Mouse (Mus musculus) limb, embryonic 14.5 days (tissue): ENCODE measurements around the gene Fto. TPM values are rescaled to one million over a fixed set of nuclear protein-coding genes. Genes with fewer than 3 reads are reported as not detected.

Experiments used
- ATAC-seq: fragments of 200-750 bp; cut with Nextera tagmentation; 2 replicates; pipeline ENCODE4 v1.8.0; 2017; ENCODE audit warnings: low read depth, moderate number of reproducible peaks, moderate TSS enrichment; ENCODE audit not compliant: low FRiP score
- DNase-seq: peaks from one replicate; pipeline ENCODE4 v3.0.0-alpha.2; 2015; ENCODE audit warnings: low spot score
- H3K27ac ChIP-seq: fragments of 300-500 bp; sonication (generic); replicated peaks from 2 replicates; pipeline ENCODE4 v1.5.1; 2014; ENCODE audit warnings: low read depth, mild to moderate bottlenecking, low read length, moderate library complexity, mixed read lengths
- H3K27me3 ChIP-seq: fragments of 300-500 bp; sonication (generic); 2 replicates; pipeline ENCODE4 v1.6.1; 2014; ENCODE audit warnings: low read length, mixed read lengths; ENCODE audit not compliant: control insufficient read depth, insufficient read depth
- H3K36me3 ChIP-seq: fragments of 300-500 bp; sonication (generic); 2 replicates; pipeline ENCODE4 v1.6.1; 2014; ENCODE audit warnings: mild to moderate bottlenecking, low read length, moderate library complexity, mixed read lengths; ENCODE audit not compliant: control insufficient read depth, insufficient read depth
- H3K4me1 ChIP-seq: fragments of 300-500 bp; sonication (generic); 2 replicates; pipeline ENCODE4 v1.6.1; 2014; ENCODE audit warnings: antibody characterized with exemption, low read length, mixed read lengths; ENCODE audit not compliant: control insufficient read depth, insufficient read depth
- H3K4me2 ChIP-seq: fragments of 300-500 bp; sonication (generic); replicated peaks from 2 replicates; pipeline ENCODE4 v1.6.1; 2014; ENCODE audit warnings: low read depth, mild to moderate bottlenecking, low read length, moderate library complexity; ENCODE audit not compliant: severe bottlenecking
- H3K4me3 ChIP-seq: fragments of 300-500 bp; sonication (generic); replicated peaks from 2 replicates; pipeline ENCODE4 v1.5.1; 2014; ENCODE audit warnings: low read length
- H3K9ac ChIP-seq: fragments of 300-500 bp; sonication (generic); 2 replicates; pipeline ENCODE4 v1.6.1; 2014; ENCODE audit warnings: mild to moderate bottlenecking, low read depth, low read length, moderate library complexity; ENCODE audit not compliant: severe bottlenecking
- H3K9me3 ChIP-seq: fragments of 300-500 bp; sonication (generic); 2 replicates; pipeline ENCODE4 v1.6.1; 2016; ENCODE audit warnings: low read length; ENCODE audit not compliant: control insufficient read depth
- POLR2A ChIP-seq: fragments of 200-500 bp; IDR thresholded peaks from 2 replicates; pipeline ENCODE4 v1.8.0; 2012; ENCODE audit warnings: inconsistent platforms, mild to moderate bottlenecking, moderate library complexity, borderline replicate concordance; ENCODE audit not compliant: insufficient read depth, insufficient read length; ENCODE audit errors: extremely low read depth
- WGBS: fragments of 180-500 bp; shearing (Covaris S2); extraction: QIAGEN DNeasy Blood & Tissue Kit; methylation state at CpG from one replicate; pipeline ENCODE4 v1.1.7; 2014; 5-methylcytosine and 5-hydroxymethylcytosine counted together
- polyA plus RNA-seq, 2 experiments: library from polyadenylated mRNA; depleted of rRNA in 1 of 2; stranded (reverse) in 1 of 2; unstranded in 1 of 2; fragments of >200 nt; fragmentation: Nextera tagmentation in 1 of 2; extraction: Ambion mirVana in 1 of 2; gene quantifications; 2 replicates each; pipeline versions ENCODE4 v1.2.1 to v1.2.3; 2012 to 2014

Fto gene
- polyA plus RNA-seq, 2 experiments, result 80.0 to 107 TPM

DNA sequence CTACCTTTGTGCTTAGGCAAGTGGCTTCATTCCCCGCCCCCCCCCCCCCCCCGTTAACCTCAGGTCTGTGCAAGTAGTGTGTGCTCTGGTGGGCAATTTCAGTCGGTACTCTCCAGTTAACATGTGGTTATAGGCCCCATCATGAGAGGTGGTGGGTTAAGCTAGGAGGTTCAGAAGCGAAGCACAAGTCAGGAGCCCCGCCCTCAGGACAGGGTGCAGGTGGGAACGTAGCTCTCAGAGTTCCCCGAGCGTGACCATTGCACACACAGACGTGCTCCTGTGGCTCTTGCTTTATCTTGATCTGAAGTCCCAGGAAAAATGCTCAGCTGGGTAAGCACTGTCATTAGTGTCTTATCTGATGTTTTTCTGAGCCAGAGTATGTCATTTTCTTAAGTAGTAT is 224.8 kb downstream of the Fto start:
- DNase-seq (no peak), ATAC-seq (no peak)
- peaks cover 15% of the 10 kb centered on the region for H3K27me3 ChIP-seq
- whole genome bisulfite sequencing, result 72% methylated on average over 9 of the region's 9 CpGs
- no peaks in the 10 kb centered on the region; the same call in 1 of the 2 replicates for H3K36me3 ChIP-seq
- H3K27ac ChIP-seq, result no peak overlapping the region
- H3K9ac ChIP-seq, result no peak overlapping the region
- H3K4me3 ChIP-seq, result no peak overlapping the region
- TF ChIP-seq POLR2A, result no peak
- peaks cover 30% of the 10 kb centered on the region for H3K4me1 ChIP-seq
- no peak overlapping the region for H3K4me2 ChIP-seq
- no peaks in the 10 kb centered on the region for H3K9me3 ChIP-seq

DNA sequence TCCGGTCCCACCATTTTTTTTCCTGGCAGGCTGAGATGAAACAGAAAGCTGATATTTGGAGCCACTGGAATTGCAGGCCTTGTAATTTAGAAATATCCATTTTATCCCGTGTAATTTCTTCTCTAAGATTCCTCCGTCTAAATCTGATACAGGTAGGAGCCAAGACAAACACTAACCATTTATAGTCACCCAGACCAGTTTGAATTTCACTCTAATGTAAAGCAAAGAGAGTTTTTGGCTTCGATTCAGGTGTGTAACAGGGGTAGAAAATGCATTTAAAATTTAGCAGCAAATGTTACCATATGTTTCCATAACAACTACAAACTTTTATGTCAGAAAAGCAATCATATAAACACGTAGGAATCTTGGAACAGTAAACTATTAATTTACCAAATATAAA is 225.6 kb downstream of the Fto start:
- no peaks in the 10 kb centered on the region; the same call in 1 of the 2 replicates for H3K36me3 ChIP-seq
- peaks cover 9% of the 10 kb centered on the region for H3K27me3 ChIP-seq
- no peak overlapping the region for H3K27ac ChIP-seq
- no peak overlapping the region for H3K4me3 ChIP-seq
- no peak overlapping the region for H3K9ac ChIP-seq
- DNase-seq (peak; percentile 77), ATAC-seq (peak; percentile 46; the same call in 1 of the 2 replicates)
- no peaks in the 10 kb centered on the region for H3K9me3 ChIP-seq
- H3K4me1 ChIP-seq, result peaks cover 27% of the 10 kb centered on the region
- no peak overlapping the region for H3K4me2 ChIP-seq
- no peak for TF ChIP-seq POLR2A
- WGBS, result 19% methylated on average over 5 of the region's 5 CpGs

DNA sequence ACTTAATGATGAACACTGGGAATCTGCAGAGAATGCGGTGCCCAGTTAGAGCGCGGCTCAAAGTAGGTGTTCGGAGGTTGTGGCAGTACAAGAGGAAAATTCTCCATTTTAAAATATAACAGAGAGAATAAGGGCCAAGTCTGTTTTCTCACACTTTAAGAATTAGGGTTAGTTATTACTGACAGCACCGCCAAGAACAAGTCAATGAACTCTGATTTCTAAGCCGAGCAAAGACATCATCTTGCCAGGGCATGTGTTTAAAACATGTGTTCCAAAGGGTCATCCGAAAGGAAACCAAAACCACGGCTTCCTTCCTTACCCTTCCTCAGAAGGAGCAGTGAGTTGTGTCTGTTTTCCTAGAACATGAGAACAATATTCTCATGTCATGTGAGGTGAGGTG is 226.3 kb downstream of the Fto start:
- Histone ChIP-seq H3K4me3 (no peak overlapping the region), H3K9ac (no peak overlapping the region), H3K27ac (no peak overlapping the region), H3K4me2 (0 out of 2 replicates have a peak overlapping the region, but pooled peaks have one; percentile 13), H3K4me1 (peaks cover 22% of the 10 kb centered on the region), H3K9me3 (no peaks in the 10 kb centered on the region), H3K36me3 (no peaks in the 10 kb centered on the region; the same call in 1 of the 2 replicates), H3K27me3 (peaks cover 6% of the 10 kb centered on the region; the same call in 1 of the 2 replicates)
- TF ChIP-seq POLR2A, result no peak
- ATAC-seq (no peak), DNase-seq (no peak)
- WGBS, result 43% methylated on average over 8 of the region's 8 CpGs

DNA sequence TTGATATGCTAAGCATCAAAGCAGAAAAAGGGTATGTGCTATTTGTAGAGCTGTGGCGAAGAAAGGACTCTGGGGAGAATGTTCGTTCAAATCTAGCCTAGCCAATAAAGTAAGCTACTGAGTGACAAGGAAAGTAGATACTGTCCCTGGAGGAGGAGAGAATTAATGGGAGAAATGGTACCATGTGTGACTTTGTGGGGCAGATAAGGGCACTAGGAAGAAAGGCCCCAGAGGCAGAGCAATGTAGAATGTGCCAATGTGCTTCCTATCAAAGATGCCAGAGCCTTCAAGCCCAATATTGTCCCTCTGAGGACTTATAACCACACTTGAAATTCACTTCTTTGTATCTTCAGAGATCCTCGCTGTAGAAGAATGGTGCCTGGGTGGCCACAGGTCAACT is 227.9 kb downstream of the Fto start:
- 87% methylated on average over 3 of the region's 3 CpGs for WGBS
- no peak overlapping the region for H3K4me2 ChIP-seq
- peaks cover 6% of the 10 kb centered on the region; the same call in 1 of the 2 replicates for H3K27me3 ChIP-seq
- TF ChIP-seq POLR2A, result no peak
- no peaks in the 10 kb centered on the region; the same call in 1 of the 2 replicates for H3K36me3 ChIP-seq
- peaks cover 25% of the 10 kb centered on the region for H3K4me1 ChIP-seq
- H3K27ac ChIP-seq, result no peak overlapping the region
- H3K4me3 ChIP-seq, result no peak overlapping the region
- H3K9me3 ChIP-seq, result no peaks in the 10 kb centered on the region
- no peak overlapping the region for H3K9ac ChIP-seq
- ATAC-seq (no peak), DNase-seq (no peak)

DNA sequence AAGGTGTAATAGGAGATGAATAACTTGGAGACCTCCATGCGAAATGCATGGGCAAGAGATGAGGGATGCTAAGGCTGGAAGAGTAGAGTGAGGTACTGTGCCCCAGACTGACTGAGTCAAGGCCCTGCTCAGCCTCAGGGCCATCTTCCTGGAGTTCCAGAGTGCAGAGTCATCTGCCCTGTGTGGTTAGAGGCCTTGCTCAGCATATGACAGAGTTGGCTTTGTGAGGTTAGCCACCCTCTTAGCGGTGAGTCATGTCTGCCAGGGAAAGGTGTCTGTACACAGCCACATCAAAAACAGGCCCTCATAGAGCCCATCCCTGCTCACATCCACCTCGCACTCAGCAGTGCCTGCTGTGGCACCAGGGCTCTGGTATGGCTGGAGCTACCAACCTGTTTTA is 232.2 kb downstream of the Fto start:
- no peak for ATAC-seq

More for the DNA sequence above, 232.2 kb downstream of the Fto start:
- no peak overlapping the region for H3K9ac ChIP-seq
- no peak for DNase-seq
- H3K4me3 ChIP-seq, result no peak overlapping the region
- no peaks in the 10 kb centered on the region for H3K9me3 ChIP-seq
- peaks cover 6% of the 10 kb centered on the region; the same call in 1 of the 2 replicates for H3K27me3 ChIP-seq
- 75% methylated on average over 3 of the region's 3 CpGs for WGBS
- H3K4me2 ChIP-seq, result no peak overlapping the region
- H3K36me3 ChIP-seq, result no peaks in the 10 kb centered on the region
- no peak for TF ChIP-seq POLR2A
- H3K27ac ChIP-seq, result no peak overlapping the region
- H3K4me1 ChIP-seq, result peaks cover 2% of the 10 kb centered on the region; the same call in 1 of the 2 replicates
